Mouse (Mus musculus) CH12.LX (cell line): ENCODE measurements around the gene Trabd2b.

ENCODE experiments used
- CTCF ChIP-seq, 2 experiments: IDR thresholded peaks in 1 of 2; conservative IDR thresholded peaks in 1 of 2; 2 replicates each; pipeline ENCODE4 v1.5.1; 2011 to 2012; ENCODE audit warnings: low read depth in 2 of 2, low read length in 2 of 2, improper control_type of control experiment in 1 of 2, inconsistent platforms in 1 of 2, mild to moderate bottlenecking in 1 of 2, moderate library complexity in 1 of 2
- E2F4 ChIP-seq: IDR thresholded peaks from 2 replicates; pipeline ENCODE4 v1.6.1; 2011; ENCODE audit warnings: low read depth, low read length, improper control_type of control experiment; ENCODE audit not compliant: insufficient replicate concordance
- ELF1 ChIP-seq: IDR thresholded peaks from 2 replicates; pipeline ENCODE4 v1.6.1; 2014; ENCODE audit warnings: low read depth, mild to moderate bottlenecking, inconsistent platforms, low read length, improper control_type of control experiment
- EP300 ChIP-seq: IDR thresholded peaks from 2 replicates; pipeline ENCODE4 v1.6.1; 2011; ENCODE audit warnings: low read length, improper control_type of control experiment
- JUN ChIP-seq: IDR thresholded peaks from 2 replicates; pipeline ENCODE4 v1.6.1; 2011; ENCODE audit warnings: low read depth, mild to moderate bottlenecking, low read length, improper control_type of control experiment, moderate library complexity; ENCODE audit not compliant: insufficient read depth
- MAX ChIP-seq: IDR thresholded peaks from 2 replicates; pipeline ENCODE4 v1.6.1; 2011; ENCODE audit warnings: low read length, improper control_type of control experiment
- MEF2A ChIP-seq: IDR thresholded peaks from 2 replicates; pipeline ENCODE4 v1.6.1; 2014; ENCODE audit warnings: low read depth, mild to moderate bottlenecking, inconsistent platforms, low read length, improper control_type of control experiment, borderline replicate concordance
- MYC ChIP-seq: IDR thresholded peaks from 2 replicates; pipeline ENCODE4 v1.6.1; 2011; ENCODE audit warnings: low read depth, mild to moderate bottlenecking, improper control_type of control experiment, low read length
- POLR2A ChIP-seq: IDR thresholded peaks from 2 replicates; pipeline ENCODE4 v1.6.1; 2011; ENCODE audit warnings: low read depth, mild to moderate bottlenecking, improper control_type of control experiment, low read length
- POLR2AphosphoS2 ChIP-seq: IDR thresholded peaks from 2 replicates; pipeline ENCODE4 v1.6.1; 2011; ENCODE audit warnings: low read depth, low read length, improper control_type of control experiment
- RAD21 ChIP-seq: IDR thresholded peaks from 2 replicates; pipeline ENCODE4 v1.6.1; 2011; ENCODE audit warnings: low read depth, mild to moderate bottlenecking, low read length, improper control_type of control experiment, moderate library complexity
- TCF12 ChIP-seq: IDR thresholded peaks from 2 replicates; pipeline ENCODE4 v1.6.1; 2014; ENCODE audit warnings: low read depth, mild to moderate bottlenecking, inconsistent platforms, low read length, improper control_type of control experiment
- USF2 ChIP-seq: conservative IDR thresholded peaks from 2 replicates; pipeline ENCODE4 v1.6.1; 2011; ENCODE audit warnings: low read depth, low read length, improper control_type of control experiment
- ZNF384 ChIP-seq: IDR thresholded peaks from 2 replicates; pipeline ENCODE4 v1.6.1; 2012; ENCODE audit warnings: low read depth, low read length, improper control_type of control experiment, inconsistent platforms

DNA sequence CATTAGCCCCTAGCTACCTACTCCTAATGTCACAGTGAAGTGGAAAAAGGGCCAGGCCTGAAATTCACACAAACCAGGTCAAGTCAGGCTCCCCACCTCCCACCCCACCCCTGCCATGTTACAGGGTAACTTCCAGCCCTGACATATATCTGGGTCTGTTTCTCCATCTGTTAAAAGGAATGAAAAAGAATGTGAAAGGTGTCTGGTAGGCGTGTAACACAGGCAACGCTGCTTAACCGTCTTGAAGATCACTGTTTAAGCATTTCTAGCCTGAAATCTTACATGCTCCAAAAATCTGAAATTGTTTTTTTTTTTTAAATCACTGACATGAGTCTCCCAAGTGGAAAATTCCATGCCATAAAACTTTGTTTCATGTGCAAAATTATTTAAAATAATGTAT is 69.8 kb downstream of the Trabd2b start:
- no peak for TF ChIP-seq CTCF (conservative IDR thresholded peaks at IDR 0.05 in 1 of 2, IDR thresholded peaks at IDR 0.05 in 1 of 2; ENCODE audit: low read depth in 2 of 2, low read length in 2 of 2)
- TF ChIP-seq POLR2A, result no peak
- TF ChIP-seq RAD21, result no peak
- no peak for TF ChIP-seq USF2
- TF ChIP-seq E2F4, result no peak
- TF ChIP-seq MYC, result no peak
- TF ChIP-seq ELF1, result no peak
- no peak for TF ChIP-seq TCF12
- TF ChIP-seq MAX, result no peak
- TF ChIP-seq EP300, result no peak
- no peak for TF ChIP-seq JUN
- TF ChIP-seq ZNF384, result no peak
- TF ChIP-seq POLR2AphosphoS2, result no peak
- TF ChIP-seq MEF2A, result no peak
